Comparison of ENCODE assay signal across 8 mouse cellular contexts in the genomic region with DNA sequence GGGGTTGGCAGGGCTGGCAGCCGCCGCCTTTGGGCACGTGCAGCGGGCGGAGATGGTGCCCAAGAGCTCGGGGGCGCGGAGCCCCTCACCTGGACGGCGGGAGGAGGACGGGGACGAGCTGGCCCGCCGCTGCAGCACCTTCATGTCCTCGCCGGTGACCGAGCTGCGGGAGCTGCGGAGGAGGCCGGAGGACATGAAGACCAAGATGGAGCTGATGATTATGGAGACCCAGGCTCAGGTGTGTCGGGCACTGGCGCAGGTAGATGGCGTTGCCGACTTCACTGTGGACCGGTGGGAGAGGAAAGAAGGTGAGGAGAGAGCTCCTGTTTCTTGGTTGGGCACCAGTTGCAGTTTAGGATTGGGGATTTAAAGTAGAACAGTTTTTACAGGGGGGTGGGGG. TPM values are rescaled to one million over a fixed set of nuclear protein-coding genes. Genes with fewer than 3 reads are reported as not detected.
DNase-seq lines count a peak whose midpoint lies in the region; TF ChIP-seq lines count a peak whose summit lies in the region.

No protein-coding gene starts in this region.

- TF ChIP-seq POLR2A in kidney, adult 2 months (IDR thresholded peaks at IDR 0.05; ENCODE audit: low read depth, low read length), result no peak
- TF ChIP-seq POLR2A in bone marrow, adult 2 months (IDR thresholded peaks at IDR 0.05; ENCODE audit: borderline replicate concordance, control insufficient read depth, low read depth, low read length), result no peak

- no peaks in the 10 kb centered on the region for H3K27me3 ChIP-seq in kidney, adult 2 months (replicated peaks; ENCODE audit: control insufficient read depth, insufficient read depth, low read length)

- H3K4me3 ChIP-seq in kidney, adult 2 months (ENCODE audit: insufficient read depth, low read depth, low read length), result peak overlapping the region; percentile 84
- peak overlapping the region; percentile 95 for H3K4me3 ChIP-seq in bone marrow, adult 2 months (replicated peaks; ENCODE audit: control insufficient read depth, low read depth, low read length)

- under 1% methylated on average over 25 of the region's 25 CpGs for WGBS in kidney, adult 2 months
- WGBS in bone marrow, adult 2 months, result under 1% methylated on average over 25 of the region's 25 CpGs

- TF ChIP-seq CTCF in kidney, adult 2 months (conservative IDR thresholded peaks at IDR 0.05; ENCODE audit: insufficient read depth, insufficient read length, low read depth, low read length), result no peak; the same call in 1 of the 2 replicates
- TF ChIP-seq CTCF in bone marrow, adult 2 months (IDR thresholded peaks at IDR 0.05; ENCODE audit: control insufficient read depth, insufficient read depth, low read length), result no peak

- no peak for DNase-seq in kidney, adult 2 months
- no peak for DNase-seq in kidney, adult 18-20 months
- peak; percentile 50 for DNase-seq in induced T-regulatory cell, adult 2 months (ENCODE audit: low read depth)
- DNase-seq in mesoderm, embryonic 11.5 days (ENCODE audit: low read depth, low spot score), result peak; percentile 8
- DNase-seq in layer of hippocampus, adult 18-20 months (ENCODE audit: low spot score in 2 of 2), result no peak
- no peak for DNase-seq in gastrocnemius, postnatal 25 days
- DNase-seq in thymus, postnatal 14 days, result no peak

- peak overlapping the region; percentile 77 for H3K27ac ChIP-seq in kidney, adult 2 months (ENCODE audit: insufficient read depth, low read depth, low read length)
- peak overlapping the region; percentile 89 for H3K27ac ChIP-seq in bone marrow, adult 2 months (ENCODE audit: control insufficient read depth, insufficient read depth, low read depth, low read length, poor library complexity)

- peaks cover 6% of the 10 kb centered on the region; the same call in 1 of the 2 replicates for H3K4me1 ChIP-seq in kidney, adult 2 months (ENCODE audit: control insufficient read depth, insufficient read depth, low read length)
- peaks cover 1% of the 10 kb centered on the region; the same call in 1 of the 2 replicates for H3K4me1 ChIP-seq in bone marrow, adult 2 months (ENCODE audit: control insufficient read depth, insufficient read depth, low read length)

- H3K36me3 ChIP-seq in kidney, adult 2 months (ENCODE audit: control insufficient read depth, insufficient read depth, low read length), result no peaks in the 10 kb centered on the region; the same call in 1 of the 2 replicates

RNA-seq across cellular contexts. Expression of a gene that starts 0.6 kb away (rescaled TPM):
- 27.7 and 29.8 TPM in 2 replicates for polyA plus RNA-seq in kidney, adult 2 months (2012; rRNA removed)
- polyA plus RNA-seq in bone marrow, adult 2 months (2011; ENCODE audit: insufficient read depth, insufficient read length, low replicate concordance, missing spikeins), result 68.6 and 121 TPM in 2 replicates
- total RNA-seq in layer of hippocampus, adult 18-20 months (2021), result 10 to 100 TPM; 51.6 to 52.7 TPM
- total RNA-seq in gastrocnemius, postnatal 25 days (2021), result 10 to 100 TPM; 18.9 to 21.6 TPM

RNA-seq across cellular contexts. Expression of a gene that starts 32.1 kb away (rescaled TPM):
- not detected in 2 replicates for polyA plus RNA-seq in kidney, adult 2 months (2012; rRNA removed)
- not detected in 2 replicates for polyA plus RNA-seq in bone marrow, adult 2 months (2011; ENCODE audit: insufficient read depth, insufficient read length, low replicate concordance, missing spikeins)
- total RNA-seq in layer of hippocampus, adult 18-20 months (2021), result not detected
- not detected for total RNA-seq in gastrocnemius, postnatal 25 days (2021)

RNA-seq across cellular contexts. Expression of a gene that starts 48.2 kb away (rescaled TPM):
- 0.08 and 0.09 TPM in 2 replicates for polyA plus RNA-seq in kidney, adult 2 months (2012; rRNA removed)
- polyA plus RNA-seq in bone marrow, adult 2 months (2011; ENCODE audit: insufficient read depth, insufficient read length, low replicate concordance, missing spikeins), result 0.79 TPM in 1 of 2 replicates, not detected in the other
- not detected for total RNA-seq in layer of hippocampus, adult 18-20 months (2021)
- total RNA-seq in gastrocnemius, postnatal 25 days (2021), result not detected

RNA-seq across cellular contexts. Expression of a gene that starts 53.9 kb away (rescaled TPM):
- polyA plus RNA-seq in kidney, adult 2 months (2012; rRNA removed), result not detected in 2 replicates
- not detected in 2 replicates for polyA plus RNA-seq in bone marrow, adult 2 months (2011; ENCODE audit: insufficient read depth, insufficient read length, low replicate concordance, missing spikeins)
- total RNA-seq in layer of hippocampus, adult 18-20 months (2021), result not detected
- total RNA-seq in gastrocnemius, postnatal 25 days (2021), result not detected

RNA-seq across cellular contexts. Expression of a gene that starts 57.1 kb away (rescaled TPM):
- 45.0 and 47.0 TPM in 2 replicates for polyA plus RNA-seq in kidney, adult 2 months (2012; rRNA removed)
- polyA plus RNA-seq in bone marrow, adult 2 months (2011; ENCODE audit: insufficient read depth, insufficient read length, low replicate concordance, missing spikeins), result 5.3 and 5.4 TPM in 2 replicates
- total RNA-seq in layer of hippocampus, adult 18-20 months (2021), result 100 to 1,000 TPM in 1 of 2 experiments, 10 to 100 TPM in 1; 95.5 to 101 TPM
- total RNA-seq in gastrocnemius, postnatal 25 days (2021), result 10 to 100 TPM; 63.9 to 64.2 TPM

Comparison
In these comparisons a context has a peak if more than half of its experiments do, and no peak if none do; other contexts are left out.
1. DNase-seq: peak in induced T-regulatory cell, adult 2 months (single experiment) and mesoderm, embryonic 11.5 days (single experiment); none in kidney, adult 2 months (single experiment), kidney, adult 18-20 months (single experiment), layer of hippocampus, adult 18-20 months (0 of 2), gastrocnemius, postnatal 25 days (single experiment) and thymus, postnatal 14 days (single experiment).